Mouse (Mus musculus) ES-Bruce4 (cell line): ENCODE data around the gene 9130019O22Rik. TPM values are rescaled to one million over a fixed set of nuclear protein-coding genes. Genes with fewer than 3 reads are reported as not detected.

Experiments
- H3K27ac ChIP-seq: 2 replicates; pipeline ENCODE4 v1.5.1; 2012; ENCODE audit warnings: low read length, inconsistent platforms; ENCODE audit not compliant: insufficient read depth
- H3K27me3 ChIP-seq: 2 replicates; pipeline ENCODE4 v1.6.1; 2012; ENCODE audit warnings: mild to moderate bottlenecking, low read length, inconsistent platforms; ENCODE audit not compliant: control insufficient read depth, poor library complexity, insufficient read depth, severe bottlenecking
- H3K36me3 ChIP-seq: 2 replicates; pipeline ENCODE4 v1.6.1; 2012; ENCODE audit warnings: inconsistent platforms, mild to moderate bottlenecking, low read length, moderate library complexity; ENCODE audit not compliant: control insufficient read depth, poor library complexity, insufficient read depth, severe bottlenecking
- H3K4me1 ChIP-seq: one replicate; pipeline ENCODE4 v1.8.1; 2011; ENCODE audit warnings: low read length; ENCODE audit not compliant: control insufficient read depth, insufficient read depth
- H3K4me3 ChIP-seq: 2 replicates; pipeline ENCODE4 v1.5.1; 2011; ENCODE audit warnings: low read depth, mild to moderate bottlenecking, low read length
- H3K9ac ChIP-seq: 2 replicates; pipeline ENCODE4 v1.6.1; 2012; ENCODE audit warnings: low read depth, mild to moderate bottlenecking, inconsistent platforms; ENCODE audit not compliant: poor library complexity, severe bottlenecking
- H3K9me3 ChIP-seq: replicated peaks from 2 replicates; pipeline ENCODE4 v1.6.1; 2012; ENCODE audit warnings: mild to moderate bottlenecking, low read length, inconsistent platforms; ENCODE audit not compliant: control insufficient read depth, poor library complexity, insufficient read depth, severe bottlenecking
- CTCF ChIP-seq: IDR thresholded peaks from one replicate; pipeline ENCODE4 v1.8.1; 2011; ENCODE audit warnings: low read depth, low read length
- EP300 ChIP-seq: IDR thresholded peaks from 2 replicates; pipeline ENCODE4 v1.6.1; 2011; ENCODE audit warnings: low read depth, low read length; ENCODE audit not compliant: insufficient read depth
- POLR2A ChIP-seq: IDR thresholded peaks from one replicate; pipeline ENCODE4 v1.8.1; 2011; ENCODE audit warnings: low read length; ENCODE audit not compliant: insufficient read depth
- polyA plus RNA-seq: library from polyadenylated mRNA; stranded (reverse); fragments of >200 nt; gene quantifications from 2 replicates; pipeline ENCODE4 v1.2.4, GENCODE M21; 2011; ENCODE audit warnings: low read depth; ENCODE audit not compliant: missing spikeins, insufficient read depth, insufficient read length

9130019O22Rik gene
- polyA plus RNA-seq, 1 experiment, result 2.1 TPM

- Histone ChIP-seq H3K27me3 (no peaks in the 10 kb centered on the region), H3K27ac (no peak overlapping the region), H3K9me3 (0 out of 2 replicates have a peak, but pooled peaks cover 5% of the 10 kb centered on the region), H3K9ac (no peak overlapping the region), H3K4me3 (no peak overlapping the region), H3K4me1 (no peaks in the 10 kb centered on the region), H3K36me3 (no peaks in the 10 kb centered on the region)
- TF ChIP-seq CTCF (no peak), EP300 (no peak), POLR2A (no peak)
These were observed 31.2 kb downstream of the 9130019O22Rik start for GRCm38 (mm10) chr7:127355796-127356195.

GRCm38 (mm10) chr7:127351230-127352004 lies 35.5 kb downstream of the 9130019O22Rik start:
- 0 out of 2 replicates have a peak, but pooled peaks cover 5% of the 10 kb centered on the region for H3K9me3 ChIP-seq
- no peaks in the 10 kb centered on the region for H3K36me3 ChIP-seq
- H3K27me3 ChIP-seq, result no peaks in the 10 kb centered on the region
- no peaks in the 10 kb centered on the region for H3K4me1 ChIP-seq
- no peak overlapping the region for H3K4me3 ChIP-seq
- no peak overlapping the region for H3K9ac ChIP-seq
- TF ChIP-seq POLR2A, result no peak
- TF ChIP-seq CTCF, result no peak
- no peak for TF ChIP-seq EP300
- H3K27ac ChIP-seq, result no peak overlapping the region

- H3K27me3 ChIP-seq, result no peaks in the 10 kb centered on the region
- H3K9ac ChIP-seq, result no peak overlapping the region
- no peak overlapping the region for H3K4me3 ChIP-seq
- H3K9me3 ChIP-seq, result no peaks in the 10 kb centered on the region
- H3K27ac ChIP-seq, result no peak overlapping the region
- no peak for TF ChIP-seq POLR2A
- no peak for TF ChIP-seq CTCF
- TF ChIP-seq EP300, result no peak
- H3K4me1 ChIP-seq, result no peaks in the 10 kb centered on the region
- H3K36me3 ChIP-seq, result no peaks in the 10 kb centered on the region
These were observed 40.3 kb downstream of the 9130019O22Rik start for GRCm38 (mm10) chr7:127346676-127347075.

- no peak for TF ChIP-seq POLR2A
- TF ChIP-seq EP300, result no peak
- H3K9me3 ChIP-seq, result no peaks in the 10 kb centered on the region
- peak within 1 kb of the TSS; percentile 84 for H3K9ac ChIP-seq
- H3K4me1 ChIP-seq, result no peaks in the 10 kb centered on the region
- H3K27ac ChIP-seq, result no peak within 1 kb of the TSS
- H3K27me3 ChIP-seq, result no peaks in the 10 kb centered on the region
- H3K36me3 ChIP-seq, result no peaks in the 10 kb centered on the region
- H3K4me3 ChIP-seq, result peak within 1 kb of the TSS; percentile 88
These were observed 41.2 kb downstream of the 9130019O22Rik start, which contains the start of gene Zfp768 for GRCm38 (mm10) chr7:127345512-127346325. Gene Zfp768 (minus strand): TSS chr7:127345589.

- no peak for TF ChIP-seq CTCF
- TF ChIP-seq POLR2A, result no peak
- TF ChIP-seq EP300, result no peak
- no peaks in the 10 kb centered on the region for H3K9me3 ChIP-seq
- no peaks in the 10 kb centered on the region for H3K36me3 ChIP-seq
- H3K4me3 ChIP-seq, result peak overlapping the region; percentile 88
- no peak overlapping the region for H3K27ac ChIP-seq
- H3K9ac ChIP-seq, result peak overlapping the region; percentile 84
- no peaks in the 10 kb centered on the region for H3K27me3 ChIP-seq
- no peaks in the 10 kb centered on the region for H3K4me1 ChIP-seq
These were observed 41.9 kb downstream of the 9130019O22Rik start for GRCm38 (mm10) chr7:127345092-127345491.
